Mouse (Mus musculus) myocyte (in vitro differentiated cells): Measurements from ENCODE around the gene Bzw2. TPM values are rescaled to one million over a fixed set of nuclear protein-coding genes. Genes with fewer than 3 reads are reported as not detected.

ENCODE experiments used
- H3K27me3 ChIP-seq: one replicate; pipeline ENCODE4 v1.6.1; 2011; ENCODE audit not compliant: control insufficient read depth, insufficient read depth, insufficient read length
- H3K36me3 ChIP-seq: one replicate; pipeline ENCODE4 v1.6.1; 2011; ENCODE audit not compliant: control insufficient read depth, insufficient read depth
- H3K4me2 ChIP-seq: one replicate; pipeline ENCODE4 v1.6.1; 2011; ENCODE audit warnings: low read depth, control low read depth
- H3K4me3 ChIP-seq: one replicate; pipeline ENCODE4 v1.5.1; 2011; ENCODE audit warnings: mild to moderate bottlenecking, control low read depth, moderate library complexity
- H3K79me2 ChIP-seq: one replicate; pipeline ENCODE4 v1.6.1; 2011; ENCODE audit not compliant: control insufficient read depth, insufficient read depth
- H3ac ChIP-seq: one replicate; pipeline ENCODE4 v1.6.1; 2011; ENCODE audit not compliant: control insufficient read depth, insufficient read length
- CEBPB ChIP-seq: IDR thresholded peaks from 2 replicates; pipeline ENCODE4 v1.6.1; 2011; ENCODE audit warnings: mild to moderate bottlenecking, moderate library complexity; ENCODE audit not compliant: poor library complexity, insufficient read depth, severe bottlenecking
- E2F4 ChIP-seq: IDR thresholded peaks from one replicate; pipeline ENCODE4 v1.6.1; 2011; ENCODE audit warnings: mild to moderate bottlenecking, control low read depth, moderate library complexity; ENCODE audit not compliant: insufficient read depth
- MAX ChIP-seq: IDR thresholded peaks from one replicate; pipeline ENCODE4 v1.6.1; 2011; ENCODE audit warnings: low read depth, mild to moderate bottlenecking, control low read depth
- MYOD1 ChIP-seq, 3 experiments: IDR thresholded peaks; one replicate each; pipeline ENCODE4 v1.6.1; 2011; ENCODE audit warnings: control low read depth in 2 of 3, low read depth in 2 of 3, mild to moderate bottlenecking in 2 of 3, moderate library complexity in 1 of 3; ENCODE audit not compliant: insufficient read length in 2 of 3, control insufficient read depth in 1 of 3
- MYOG ChIP-seq, 3 experiments: IDR thresholded peaks; one replicate each; pipeline ENCODE4 v1.6.1; 2011; ENCODE audit warnings: control low read depth in 2 of 3, low read depth in 2 of 3, mild to moderate bottlenecking in 2 of 3; ENCODE audit not compliant: insufficient read length in 2 of 3, control insufficient read depth in 1 of 3, insufficient read depth in 1 of 3
- POLR2A ChIP-seq: IDR thresholded peaks from one replicate; pipeline ENCODE4 v1.6.1; 2011; ENCODE audit warnings: low read depth, mild to moderate bottlenecking, control low read depth, moderate library complexity; ENCODE audit not compliant: insufficient read length
- POLR2AphosphoS2 ChIP-seq: IDR thresholded peaks from one replicate; pipeline ENCODE4 v1.6.1; 2011; ENCODE audit warnings: low read depth, control low read depth; ENCODE audit not compliant: insufficient read length
- REST ChIP-seq: IDR thresholded peaks from one replicate; pipeline ENCODE4 v1.6.1; 2011; ENCODE audit warnings: mild to moderate bottlenecking, control low read depth, moderate library complexity; ENCODE audit not compliant: insufficient read depth, insufficient read length
- SRF ChIP-seq: IDR thresholded peaks from one replicate; pipeline ENCODE4 v1.6.1; 2011; ENCODE audit warnings: low read depth; ENCODE audit not compliant: control insufficient read depth, insufficient read length
- TCF12 ChIP-seq: IDR thresholded peaks from one replicate; pipeline ENCODE4 v1.6.1; 2011; ENCODE audit warnings: mild to moderate bottlenecking, control low read depth; ENCODE audit not compliant: poor library complexity, insufficient read depth, severe bottlenecking
- TCF3 ChIP-seq: IDR thresholded peaks from one replicate; pipeline ENCODE4 v1.6.1; 2011; ENCODE audit warnings: low read depth, control low read depth; ENCODE audit not compliant: insufficient read length
- USF1 ChIP-seq: IDR thresholded peaks from one replicate; pipeline ENCODE4 v1.6.1; 2011; ENCODE audit warnings: low read depth, mild to moderate bottlenecking, control low read depth, moderate library complexity
- polyA plus RNA-seq: library from polyadenylated mRNA; unstranded; fragments of >200 nt; fragmentation: generic; extraction: Trizol; gene quantifications from one replicate; pipeline ENCODE4 v1.2.1, GENCODE M21; 2012; ENCODE audit warnings: missing spikeins

Gene Bzw2
- polyA plus RNA-seq, 1 experiment: 86.8 TPM

DNA sequence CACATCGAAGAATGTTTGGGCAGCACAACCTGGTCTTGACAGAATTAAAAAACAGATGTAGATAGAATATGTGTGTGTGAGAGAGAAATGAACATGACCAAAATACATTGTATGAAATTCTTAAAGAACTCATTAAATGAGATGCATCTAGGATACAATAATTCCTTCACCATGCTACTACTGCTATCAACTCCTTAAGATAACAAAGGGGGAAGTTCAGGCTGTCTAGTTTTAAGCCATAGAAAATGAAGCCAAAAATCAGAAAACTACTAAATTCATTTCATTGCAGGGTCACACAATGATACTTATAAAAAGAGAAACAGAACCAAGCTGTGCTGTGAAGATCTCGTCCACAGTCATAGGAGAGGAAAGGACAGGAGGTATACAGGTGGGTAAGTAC is 25.6 kb downstream of the Bzw2 start:
- TF ChIP-seq SRF (no peak), MYOG (IDR thresholded peaks at IDR 0.05; ENCODE audit: control insufficient read depth in 1 of 3, insufficient read depth in 1 of 3, insufficient read length in 2 of 3, low read depth in 2 of 3) (no peak)
- H3K79me2 ChIP-seq: peaks cover 27% of the 10 kb centered on the region
- H3K4me3 ChIP-seq: no peak overlapping the region
- no peak overlapping the region for H3ac ChIP-seq
- no peaks in the 10 kb centered on the region for H3K27me3 ChIP-seq
- peaks cover 34% of the 10 kb centered on the region for H3K36me3 ChIP-seq
- H3K4me2 ChIP-seq: no peak overlapping the region

DNA sequence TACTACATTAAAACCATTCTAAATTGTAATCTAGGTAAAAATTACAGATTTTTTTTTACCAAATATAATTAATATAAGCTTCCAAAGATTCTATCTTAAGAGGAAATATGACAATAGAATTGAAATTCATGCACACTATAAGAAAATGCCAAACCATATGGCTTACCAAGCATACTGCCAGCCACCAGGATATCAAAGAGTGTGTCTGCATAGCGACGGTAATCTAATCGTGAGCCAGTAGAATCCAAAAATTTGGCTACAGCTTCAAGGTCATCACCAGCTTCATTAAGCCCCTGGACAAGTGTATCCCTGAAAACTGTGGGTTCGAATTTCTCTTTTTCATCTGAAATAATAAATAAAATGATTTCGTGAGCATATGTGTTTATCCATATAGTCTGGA is 28.1 kb downstream of the Bzw2 start:
- Histone ChIP-seq H3K27me3 (no peaks in the 10 kb centered on the region), H3K4me2 (no peak overlapping the region), H3K36me3 (peaks cover 34% of the 10 kb centered on the region), H3ac (no peak overlapping the region), H3K4me3 (no peak overlapping the region), H3K79me2 (peaks cover 21% of the 10 kb centered on the region)
- TF ChIP-seq POLR2A: no peak
- no peak for TF ChIP-seq POLR2AphosphoS2
- no peak for TF ChIP-seq TCF12
- no peak for TF ChIP-seq TCF3
- no peak for TF ChIP-seq CEBPB
- no peak for TF ChIP-seq MAX

- Histone ChIP-seq H3ac (no peak overlapping the region), H3K4me2 (no peak overlapping the region), H3K36me3 (peaks cover 47% of the 10 kb centered on the region), H3K27me3 (no peaks in the 10 kb centered on the region), H3K4me3 (no peak overlapping the region), H3K79me2 (peaks cover 6% of the 10 kb centered on the region)
- no peak for TF ChIP-seq MYOD1 (IDR thresholded peaks at IDR 0.05; ENCODE audit: control insufficient read depth in 1 of 3, insufficient read length in 2 of 3, low read depth in 2 of 3)
- TF ChIP-seq TCF12: no peak
- TF ChIP-seq SRF: no peak
These were observed 31.8 kb downstream of the Bzw2 start for GRCm38 (mm10) chr12:36126049-36126448.

DNA sequence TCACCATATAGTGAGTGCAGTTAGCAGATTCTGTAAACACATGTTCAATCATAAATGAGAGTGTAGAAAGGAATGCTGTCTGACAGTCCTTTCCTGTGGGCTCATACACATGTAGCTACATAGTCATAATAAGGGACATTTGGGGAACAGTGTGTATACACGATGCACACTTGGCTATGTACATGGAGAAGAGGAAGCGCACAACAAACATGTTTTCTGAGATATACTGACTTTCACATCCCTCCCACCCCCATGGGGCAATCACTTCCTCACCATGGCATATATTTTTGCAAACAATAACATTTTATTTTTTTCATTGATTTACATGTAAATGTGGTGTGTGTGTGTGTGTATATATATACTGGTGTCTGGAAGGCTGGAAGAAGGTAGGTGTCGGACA is 38.6 kb downstream of the Bzw2 start:
- Histone ChIP-seq H3K27me3 (no peaks in the 10 kb centered on the region), H3K36me3 (peaks cover 64% of the 10 kb centered on the region), H3K79me2 (no peaks in the 10 kb centered on the region), H3ac (no peak overlapping the region), H3K4me2 (no peak overlapping the region), H3K4me3 (no peak overlapping the region)
- TF ChIP-seq TCF3 (no peak), TCF12 (no peak), MYOG (IDR thresholded peaks at IDR 0.05; ENCODE audit: control insufficient read depth in 1 of 3, insufficient read depth in 1 of 3, insufficient read length in 2 of 3, low read depth in 2 of 3) (no peak), POLR2AphosphoS2 (no peak), MAX (no peak), REST (no peak), CEBPB (no peak), POLR2A (no peak), USF1 (no peak), SRF (no peak), MYOD1 (IDR thresholded peaks at IDR 0.05; ENCODE audit: control insufficient read depth in 1 of 3, insufficient read length in 2 of 3, low read depth in 2 of 3) (no peak), E2F4 (no peak)

- peaks cover 69% of the 10 kb centered on the region for H3K36me3 ChIP-seq
- no peak overlapping the region for H3ac ChIP-seq
- no peak overlapping the region for H3K4me2 ChIP-seq
- TF ChIP-seq CEBPB (no peak), MYOD1 (IDR thresholded peaks at IDR 0.05; ENCODE audit: control insufficient read depth in 1 of 3, insufficient read length in 2 of 3, low read depth in 2 of 3) (no peak), MYOG (IDR thresholded peaks at IDR 0.05; ENCODE audit: control insufficient read depth in 1 of 3, insufficient read depth in 1 of 3, insufficient read length in 2 of 3, low read depth in 2 of 3) (no peak), MAX (no peak), REST (no peak), POLR2AphosphoS2 (no peak), SRF (no peak), TCF12 (no peak), TCF3 (no peak), E2F4 (no peak), USF1 (no peak), POLR2A (no peak)
- H3K27me3 ChIP-seq: no peaks in the 10 kb centered on the region
- no peaks in the 10 kb centered on the region for H3K79me2 ChIP-seq
- H3K4me3 ChIP-seq: no peak overlapping the region
These were observed 40.7 kb downstream of the Bzw2 start for GRCm38 (mm10) chr12:36117161-36117560.
